Mouse (Mus musculus) frontal cortex, adult 2 months (tissue): ENCODE data around the gene Eef1a1. TPM values are rescaled to one million over a fixed set of nuclear protein-coding genes. Genes with fewer than 3 reads are reported as not detected.
A peak's percentile ranks its signal among the peaks of the same experiment; 100 is the strongest.
"Not testable (repeated sequence)": the region's sequence is repeated elsewhere in the genome, so short reads cannot be mapped to it uniquely, and the experiment has no call there.

Experiments
- DNase-seq, 2 experiments: peaks; one replicate each; pipeline ENCODE4 v3.0.0; 2022; ENCODE audit warnings: low spot score in 1 of 2; ENCODE audit errors: extremely low spot score in 1 of 2
- polyA plus RNA-seq: library from polyadenylated mRNA; depleted of rRNA; stranded (reverse); fragments of >200 nt; gene quantifications from 2 replicates; pipeline ENCODE4 v1.2.3, GENCODE M21; 2012; rRNA removed

Eef1a1 gene
- 3,478 and 3,677 TPM in 2 replicates for polyA plus RNA-seq

DNA sequence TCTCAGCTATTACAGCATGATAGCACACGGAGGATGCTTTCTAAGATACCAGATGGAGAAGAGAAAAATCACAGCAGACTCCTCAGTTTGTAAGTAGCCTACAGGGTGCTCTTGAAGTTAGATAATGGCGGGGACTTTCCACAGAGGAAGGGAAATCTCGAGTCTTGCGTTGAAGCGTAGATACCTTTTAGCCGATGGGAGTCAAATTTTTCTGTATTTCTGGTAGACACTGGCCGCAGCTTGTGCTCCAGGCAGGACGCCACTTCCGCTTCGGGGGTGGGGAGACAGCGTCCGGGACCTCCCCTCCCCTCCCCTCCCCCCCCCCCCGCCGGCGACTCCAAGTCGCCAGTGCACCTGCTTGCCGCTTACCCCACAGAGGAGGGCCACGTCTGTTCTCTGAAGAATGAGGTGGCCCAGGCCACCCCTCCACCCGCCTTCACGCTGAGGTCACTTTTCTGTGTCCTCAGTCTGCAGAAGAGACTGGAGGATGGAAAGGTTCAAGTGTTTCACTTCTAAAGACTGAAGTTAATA lies at the start of gene Eef1a1:
Gene Eef1a1, minus strand, starts transcription at position 262 of the 531 bp plus-strand sequence.
- DNase-seq: peak in 1 of 2 experiments; percentile 38

DNA sequence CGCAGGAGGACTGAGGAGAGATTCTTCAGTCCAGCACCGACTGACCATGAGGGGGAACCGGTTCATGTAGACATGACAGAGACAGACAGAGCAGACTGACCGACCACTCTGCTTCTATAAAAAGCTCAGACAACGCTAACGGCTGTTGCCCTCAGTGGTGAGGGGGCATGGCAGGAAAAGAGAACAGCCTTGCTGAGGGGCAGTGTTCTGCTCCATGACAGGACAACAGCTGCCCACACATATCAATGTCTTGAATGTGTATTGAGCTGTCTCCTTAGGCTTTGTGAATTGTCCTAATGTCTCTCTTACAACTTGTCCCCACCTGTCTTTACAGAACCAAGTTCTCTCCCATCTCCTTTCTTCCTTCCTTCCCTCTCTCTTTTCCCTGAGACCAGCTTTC lies 49.5 kb upstream of the Eef1a1 start:
- no peak for DNase-seq

DNA sequence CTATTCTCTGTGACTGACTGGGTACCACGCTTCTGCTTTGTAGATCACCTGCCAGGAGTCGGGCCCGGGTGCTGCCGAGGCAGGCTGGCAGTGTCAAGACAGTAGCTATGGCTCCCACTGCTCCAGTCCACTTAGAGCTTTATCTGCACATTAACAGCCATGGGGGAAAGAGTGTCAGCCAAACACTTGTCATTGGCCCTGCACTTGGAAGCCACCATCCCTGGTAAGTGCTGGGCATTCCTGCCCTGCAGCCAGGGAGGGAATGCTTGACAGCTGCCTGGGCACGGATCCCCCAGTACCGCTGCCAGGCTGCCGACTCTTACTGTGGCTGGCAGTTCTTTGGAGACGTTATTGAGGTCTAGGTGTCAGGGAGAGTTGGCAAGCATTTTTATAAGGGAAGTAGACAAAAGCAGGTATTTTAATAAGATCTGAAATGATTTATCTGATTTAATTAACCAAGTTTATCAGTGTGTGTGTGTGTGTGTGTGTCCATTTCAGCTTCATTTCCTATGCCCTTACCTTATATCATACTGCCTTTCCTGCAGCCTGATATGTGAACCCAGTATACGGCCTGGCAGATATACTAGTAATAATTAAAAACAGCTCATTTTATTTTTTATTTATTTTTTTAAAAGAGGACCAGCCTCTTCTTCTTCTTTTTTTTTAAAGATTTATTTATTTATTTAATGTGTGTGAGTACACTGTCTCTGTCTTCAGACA lies 48.4 kb upstream of the Eef1a1 start:
- DNase-seq: no peak

DNA sequence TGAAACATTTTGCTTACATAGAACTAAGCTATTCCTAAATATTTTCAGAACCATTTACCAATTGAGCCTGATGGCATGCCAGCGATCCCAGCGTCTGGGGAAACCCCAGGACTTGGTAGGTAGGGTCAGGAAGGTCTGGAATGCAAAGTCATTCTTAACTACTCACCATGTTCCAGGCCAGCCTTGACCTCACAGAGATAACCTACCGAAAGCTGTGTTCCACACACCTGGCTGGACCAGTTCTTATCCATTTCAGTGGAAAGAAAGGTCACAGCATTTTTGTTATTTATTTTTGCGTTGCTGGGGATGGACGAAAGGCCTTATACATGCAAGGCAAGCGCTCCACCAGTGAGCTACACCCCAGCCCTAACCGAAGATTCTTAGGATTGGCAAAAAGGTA lies 45.7 kb upstream of the Eef1a1 start:
- DNase-seq: no peak

DNA sequence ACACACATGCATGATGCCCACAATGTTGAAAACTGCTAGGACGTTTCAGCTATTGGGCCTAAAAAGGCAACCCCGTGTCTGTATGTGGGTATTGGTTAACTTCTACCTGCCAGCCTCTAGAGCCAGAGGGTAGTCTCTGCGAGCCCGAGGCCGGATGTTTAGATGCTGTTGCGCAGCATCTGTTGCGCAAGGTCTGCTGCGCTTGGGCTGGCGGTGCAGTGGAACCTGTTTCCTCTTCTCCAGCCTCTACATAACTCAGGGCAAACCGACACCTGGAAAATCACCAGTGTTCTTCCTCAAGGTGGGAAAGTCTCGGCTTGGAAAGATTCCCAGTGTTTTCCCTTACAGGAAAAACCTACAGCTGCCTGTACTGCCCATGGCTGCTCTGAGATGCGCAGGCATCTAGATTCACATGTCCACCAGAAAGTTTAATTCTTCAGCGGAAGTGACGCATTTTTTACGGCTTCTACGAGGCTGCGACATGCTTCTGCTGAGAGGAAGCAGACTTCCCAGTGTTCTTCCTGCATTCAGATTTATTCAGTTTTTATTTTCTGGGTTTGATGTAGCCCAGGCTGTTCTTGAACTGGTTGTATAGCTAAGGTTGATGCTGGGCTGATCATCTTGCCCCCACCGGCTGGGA lies 44.5 kb upstream of the Eef1a1 start:
- no peak for DNase-seq

DNA sequence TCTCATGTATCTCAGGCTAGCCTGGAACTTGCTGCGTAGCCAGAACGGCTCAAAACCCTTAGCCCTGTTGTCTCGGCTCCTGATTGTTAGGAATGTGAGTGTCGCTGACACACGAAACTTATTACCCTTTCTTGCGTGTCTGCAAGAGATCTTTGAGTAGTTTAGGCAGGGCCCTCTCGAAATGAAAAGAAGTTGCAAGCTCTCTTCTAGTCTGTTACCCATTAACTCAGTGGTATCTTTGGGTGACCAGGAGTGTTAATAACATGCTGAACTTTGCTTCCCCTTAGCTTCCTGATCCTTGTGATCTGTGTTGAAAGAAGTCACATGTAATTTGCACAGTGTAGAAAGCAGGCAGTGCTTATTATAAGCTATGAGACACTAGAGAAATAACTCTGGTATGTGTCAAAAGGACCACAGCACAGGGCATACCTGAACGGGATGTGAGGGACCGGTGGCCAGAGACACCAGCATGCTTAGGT lies 43.4 kb upstream of the Eef1a1 start:
- no peak for DNase-seq

DNA sequence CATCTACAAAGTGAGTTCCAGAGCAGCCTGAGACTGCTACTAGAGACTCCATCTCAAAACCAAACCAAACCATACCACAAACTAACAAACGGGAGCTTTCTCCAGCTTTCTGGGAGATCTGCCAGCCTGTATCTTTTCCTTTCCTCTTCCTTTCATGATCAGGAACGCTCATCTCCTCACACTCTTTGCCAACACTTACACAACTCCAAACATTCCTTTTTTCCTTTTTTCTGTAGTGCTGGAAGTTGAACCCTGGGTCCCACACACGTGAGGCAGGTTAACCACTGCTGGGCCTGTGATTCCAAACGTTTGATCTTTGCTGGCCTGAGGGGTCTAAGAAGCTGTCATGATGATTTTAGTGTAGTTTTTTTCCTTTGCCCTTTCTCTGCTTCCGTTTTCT lies 42.9 kb upstream of the Eef1a1 start:
- no peak for DNase-seq

DNA sequence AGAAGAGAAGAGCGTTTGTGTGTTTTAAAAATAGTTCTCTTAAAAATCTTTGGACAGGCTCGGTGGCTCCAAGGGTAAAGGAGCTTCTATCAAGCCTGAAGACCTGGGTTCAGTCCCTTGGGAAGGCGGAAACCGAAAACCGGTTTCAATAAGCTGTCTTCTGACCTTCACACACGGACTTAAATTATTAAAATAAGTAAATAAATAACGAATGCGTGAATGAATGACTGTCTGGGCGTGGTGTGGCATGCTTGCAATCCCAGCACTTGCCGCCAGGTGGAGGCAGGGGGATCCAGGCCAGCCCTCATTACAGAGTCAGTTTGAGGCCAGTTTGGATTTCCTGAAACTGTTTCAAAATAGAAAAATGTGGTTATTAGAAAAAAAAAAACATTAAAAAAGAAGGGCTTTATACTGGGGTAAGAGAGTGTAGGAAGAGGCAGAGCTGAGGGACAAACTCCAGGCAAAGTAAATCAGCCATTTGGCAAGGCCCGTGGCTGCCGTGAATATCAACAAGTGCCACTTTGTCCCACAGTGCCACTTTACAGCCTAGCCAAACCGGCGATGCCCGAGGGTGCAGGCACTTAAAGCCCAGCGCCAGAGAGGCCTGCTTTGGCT lies 38.9 kb upstream of the Eef1a1 start:
- peak; percentile 32 to 86 for DNase-seq

DNA sequence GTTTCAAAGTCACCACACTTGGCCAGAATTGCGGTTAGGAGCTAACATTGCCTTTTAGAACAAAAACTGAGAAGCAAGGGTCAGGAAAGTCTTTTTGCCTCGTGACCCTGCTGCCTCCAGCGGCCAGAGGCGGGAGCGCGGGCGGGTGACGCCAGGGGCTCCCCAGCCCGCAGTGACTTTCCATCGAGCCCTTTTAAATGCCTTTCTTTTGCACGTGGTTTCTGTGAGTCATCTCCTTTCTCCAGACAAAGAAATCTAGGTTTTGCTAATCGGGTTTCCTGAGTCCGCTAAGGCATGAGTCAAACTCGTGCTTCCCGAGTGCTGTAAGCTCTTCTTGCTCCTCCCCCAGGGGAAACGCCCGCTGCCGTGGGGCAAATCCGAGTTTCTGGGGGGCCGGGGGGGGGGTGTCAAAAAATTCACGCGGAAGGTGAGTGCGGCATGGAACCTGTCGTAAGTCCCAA lies 38.4 kb upstream of the Eef1a1 start:
- DNase-seq: peak; percentile 56 to 77

DNA sequence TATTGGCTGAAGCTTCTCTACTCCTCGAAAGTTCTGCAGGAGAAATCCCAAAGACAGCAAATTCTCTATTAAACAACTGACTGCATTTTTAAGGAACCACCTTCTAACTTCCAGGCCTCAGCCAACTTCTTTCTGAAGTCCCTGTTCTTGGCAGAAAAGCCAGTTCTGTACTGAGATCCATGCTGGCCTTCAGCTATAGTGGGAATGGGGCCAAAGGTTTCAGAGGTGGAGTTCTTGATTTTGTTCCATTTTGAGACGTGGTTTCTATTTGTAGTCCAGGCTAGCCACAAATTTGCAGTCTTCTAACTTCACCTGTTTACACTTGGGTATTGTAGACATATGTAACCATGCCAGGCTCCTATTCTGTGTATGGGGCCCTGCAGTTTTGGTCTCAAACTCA lies 37.3 kb upstream of the Eef1a1 start:
- DNase-seq: no peak

DNA sequence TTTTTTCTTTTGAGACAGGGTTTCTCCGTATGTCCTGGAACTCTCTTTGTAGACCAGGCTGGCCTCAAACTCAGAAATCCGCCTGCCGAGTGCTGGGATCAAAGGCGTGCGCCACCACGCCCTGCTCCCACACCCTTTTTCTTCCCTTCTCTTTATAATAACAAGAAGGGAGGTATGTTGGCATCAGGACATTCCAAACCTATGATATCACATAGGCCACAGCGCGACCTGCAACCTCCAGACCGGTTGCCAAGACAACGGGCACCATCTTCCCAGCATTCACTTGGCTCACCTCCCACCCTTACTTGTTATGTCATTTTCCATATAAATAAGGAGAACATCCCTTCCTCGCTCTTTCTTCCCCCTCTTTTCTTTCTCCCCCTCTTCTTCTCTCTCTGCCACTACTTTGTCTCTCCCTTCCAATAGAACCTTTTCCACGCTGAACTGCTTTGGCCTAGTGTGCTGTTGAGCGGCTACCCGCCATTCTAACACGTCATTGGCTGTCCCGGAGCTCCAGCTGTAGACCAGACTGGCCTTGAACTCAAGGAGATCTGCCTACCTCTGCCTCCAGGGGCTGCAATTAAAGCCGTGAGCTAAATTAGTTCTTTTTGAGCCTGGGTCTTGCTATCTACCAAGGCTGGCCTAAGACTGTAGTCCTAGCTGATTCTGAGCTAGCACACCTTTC lies 36.6 kb upstream of the Eef1a1 start:
- no peak for DNase-seq

DNA sequence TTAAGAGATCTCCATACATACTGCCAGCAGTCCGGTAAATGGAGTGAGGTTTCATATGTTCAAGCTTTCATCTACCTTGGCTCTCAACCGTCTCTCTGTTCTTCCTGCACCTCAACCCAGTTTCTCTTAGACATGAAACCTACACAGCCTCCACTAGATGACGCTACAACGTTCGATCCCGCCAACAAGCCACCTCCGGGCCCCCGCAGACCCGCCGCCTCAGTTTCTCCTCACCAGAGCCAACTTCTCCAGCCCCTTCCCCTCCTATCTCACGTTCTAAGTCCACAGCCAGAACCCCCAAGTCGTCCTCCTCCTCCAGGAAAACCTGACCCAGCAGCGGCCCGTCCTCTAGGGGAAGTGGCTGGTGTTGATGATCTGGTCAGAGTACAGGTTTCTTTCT lies 32.7 kb upstream of the Eef1a1 start:
- DNase-seq: peak in 1 of 2 experiments; percentile 34

DNA sequence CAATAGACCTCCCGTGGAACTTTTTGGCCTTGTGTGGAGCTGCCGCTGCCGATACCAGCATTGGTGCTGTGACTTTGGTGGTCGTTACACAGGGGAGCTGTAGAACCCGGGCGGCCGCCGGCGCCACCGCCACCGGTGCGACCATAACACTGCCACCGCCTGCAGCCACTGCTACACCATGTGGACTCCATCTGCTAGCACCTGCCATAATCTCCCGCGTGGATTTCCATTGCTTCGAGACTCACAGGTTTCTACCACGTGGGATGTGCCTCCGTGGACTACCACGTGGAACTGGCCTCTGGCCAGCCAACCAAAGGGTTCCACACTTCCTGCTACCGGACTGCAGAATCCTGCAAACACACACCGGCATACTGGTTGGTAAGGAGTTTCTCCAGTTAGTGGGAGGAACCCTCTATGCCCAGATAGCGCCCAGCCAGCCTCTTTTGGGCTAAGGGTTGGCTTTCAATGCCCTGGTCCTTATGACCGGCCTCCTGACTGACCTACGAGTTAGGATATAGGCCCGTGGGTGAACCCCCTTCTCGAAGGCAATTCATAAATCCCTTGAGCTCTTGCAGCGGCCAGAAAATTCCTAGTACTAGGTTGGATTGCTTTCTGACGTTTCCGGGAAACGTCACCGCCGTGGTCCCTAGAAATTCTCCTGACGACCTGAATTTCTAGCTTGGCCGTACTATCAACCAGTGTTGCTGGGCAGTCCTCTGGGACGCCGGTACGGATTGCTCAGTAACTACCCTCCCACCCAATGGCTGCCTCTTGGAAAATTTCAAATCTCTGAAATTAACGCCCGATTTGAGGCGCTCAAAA lies 32.0 kb upstream of the Eef1a1 start:
- DNase-seq: peak in 1 of 2 experiments; percentile 36

DNA sequence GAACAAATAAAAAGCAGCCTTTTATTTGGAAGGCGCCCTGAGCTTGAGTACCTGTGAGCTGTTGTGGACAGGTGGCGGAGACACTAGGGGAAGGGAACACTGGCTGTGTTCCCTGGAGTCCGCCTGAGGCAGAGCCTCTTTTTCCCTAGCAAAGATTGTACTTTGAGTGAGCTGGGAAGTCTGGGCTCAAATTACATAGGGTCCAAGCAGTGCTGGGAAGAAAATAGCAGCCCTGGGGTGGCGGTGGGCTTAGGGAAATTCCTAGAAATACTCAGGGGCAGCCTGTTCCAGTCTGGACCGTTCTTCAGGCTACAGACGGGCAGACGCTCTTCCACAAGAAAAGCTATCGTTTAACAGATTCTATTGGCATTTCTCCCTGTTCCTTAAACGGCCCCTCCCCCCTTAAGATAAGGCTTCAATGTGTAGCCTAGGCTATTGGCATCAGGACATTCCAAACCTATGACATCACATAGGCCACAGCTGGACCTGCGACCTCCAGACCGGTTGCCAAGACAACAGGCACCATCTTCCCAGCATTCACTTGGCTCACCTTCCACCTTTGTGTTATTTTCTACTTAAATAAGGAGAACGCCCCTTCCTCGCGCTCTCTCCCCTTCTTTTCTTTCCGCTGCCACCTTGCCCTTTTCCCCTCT lies 31.3 kb upstream of the Eef1a1 start:
- no peak for DNase-seq

DNA sequence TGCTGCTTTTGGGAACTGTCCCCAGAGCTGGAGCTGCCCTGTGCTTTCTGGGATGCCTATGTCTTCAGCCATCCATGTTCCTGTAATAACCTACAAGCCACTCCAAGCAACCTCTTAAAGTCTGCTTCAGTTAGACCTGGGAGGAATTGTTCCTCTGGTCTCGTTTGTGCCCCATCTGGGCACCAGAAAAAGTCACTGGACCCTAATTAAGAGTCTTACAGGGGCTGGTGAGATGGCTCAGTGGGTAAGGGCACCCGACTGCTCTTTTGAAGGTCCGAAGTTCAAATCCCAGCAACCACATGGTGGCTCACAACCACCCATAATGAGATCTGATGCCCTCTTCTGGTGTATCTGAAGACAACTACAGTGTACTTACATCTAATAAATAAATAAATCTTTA lies 28.3 kb upstream of the Eef1a1 start:
- not testable (repeated sequence) for DNase-seq

DNA sequence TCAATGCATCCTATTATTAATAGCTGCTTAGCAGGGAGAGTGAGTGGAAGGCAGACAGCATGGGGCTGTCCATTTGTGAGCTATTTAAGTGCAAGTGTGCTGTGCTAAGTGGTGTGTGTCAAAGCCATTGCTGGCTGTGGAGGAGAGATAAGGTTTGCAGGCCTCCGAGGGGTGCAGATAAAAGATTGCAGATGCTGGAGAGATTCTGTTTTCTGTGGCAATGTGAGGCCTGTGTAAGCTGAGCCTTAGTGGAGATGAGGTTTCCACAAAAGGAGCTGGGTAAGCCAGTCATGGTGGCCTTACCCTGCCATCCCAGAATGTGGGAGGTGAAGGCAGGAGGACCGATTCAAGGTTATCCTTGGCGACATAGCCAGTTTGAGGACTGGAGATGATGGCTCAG lies 27.2 kb upstream of the Eef1a1 start:
- DNase-seq: no peak

DNA sequence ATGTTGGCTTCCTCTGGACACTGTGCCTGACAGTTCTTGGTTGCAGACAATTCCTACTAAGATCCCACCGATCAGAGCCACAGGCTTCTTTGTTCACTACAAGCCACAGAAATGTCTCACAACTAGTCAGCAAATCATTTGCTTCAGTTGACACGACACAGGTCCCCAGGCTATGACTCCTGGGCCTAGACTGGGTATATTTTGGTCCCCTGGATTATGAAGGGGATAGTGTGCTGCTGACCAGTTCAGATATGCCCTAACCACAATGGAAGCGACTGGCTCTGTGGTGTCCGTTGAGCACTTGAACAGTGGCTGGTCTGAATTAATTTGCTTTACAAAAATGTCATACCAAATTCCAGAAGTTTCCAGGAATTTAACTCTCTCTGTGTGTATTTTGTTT lies 25.7 kb upstream of the Eef1a1 start:
- DNase-seq: no peak

DNA sequence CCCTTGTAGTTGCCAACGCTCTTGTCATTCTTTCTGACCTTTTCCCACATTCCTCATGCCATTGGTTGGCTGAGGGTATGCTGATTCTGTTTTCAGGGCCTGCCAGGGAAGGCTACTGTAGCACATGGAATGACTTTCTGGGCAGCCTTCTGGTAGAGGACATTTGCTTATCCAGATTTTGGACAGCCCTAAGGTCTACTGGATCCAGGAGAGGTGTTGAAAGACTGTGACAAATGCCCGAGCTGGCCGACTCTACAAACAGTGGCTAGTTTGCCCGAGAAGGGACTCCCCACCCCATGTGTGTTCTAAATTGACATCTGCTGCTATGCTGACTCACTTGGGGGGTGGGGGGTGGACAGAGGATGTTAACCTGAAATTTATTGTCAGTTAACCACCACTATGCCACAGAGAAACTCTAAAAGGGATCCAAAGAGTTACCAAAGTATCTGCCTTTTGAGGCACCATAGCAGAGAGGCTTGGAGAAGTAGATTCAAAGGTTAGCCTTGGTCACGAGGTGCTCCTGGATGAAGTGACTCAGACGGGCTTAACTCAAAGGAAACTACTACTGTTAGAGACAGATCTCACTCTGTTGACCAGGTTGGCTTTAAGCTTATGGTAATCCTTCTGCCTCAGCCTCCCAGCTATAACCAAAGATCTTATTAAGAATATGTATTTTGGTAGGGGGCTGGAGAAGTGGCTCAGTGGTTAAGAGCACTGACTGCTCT lies 25.0 kb upstream of the Eef1a1 start:
- DNase-seq: no peak

DNA sequence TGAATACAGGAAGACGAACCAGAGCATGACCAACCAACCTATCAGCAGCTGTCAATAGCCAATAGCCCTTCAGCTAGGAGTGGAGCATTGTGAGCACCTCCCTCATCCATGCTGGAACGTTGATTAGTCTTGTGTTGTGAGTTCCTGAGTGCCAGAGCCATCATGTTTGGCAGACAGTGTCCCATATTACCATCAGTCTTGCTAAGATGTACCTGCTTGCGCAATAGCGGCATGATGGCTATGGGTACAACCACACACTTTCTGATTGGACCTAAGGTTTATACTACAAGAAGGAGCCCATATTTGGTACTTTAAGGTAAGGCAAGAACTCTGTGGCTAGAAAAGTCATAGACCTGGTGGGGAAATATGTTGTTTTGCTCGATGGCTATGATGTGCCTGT lies 22.8 kb upstream of the Eef1a1 start:
- no peak for DNase-seq
